Mouse (Mus musculus): ENCODE results near the gene Foxc1. TPM values are rescaled to one million over a fixed set of nuclear protein-coding genes. Genes with fewer than 3 reads are reported as not detected.

Gene Foxc1
- polyA plus RNA-seq, 1 experiment from 2014 or later: 0.23 TPM

- Histone ChIP-seq H3K4me3 (replicated peaks) (peak overlapping the region; percentile 14; the same call in 1 of the 2 replicates), H3K36me3 (no peaks in the 10 kb centered on the region), H3K27ac (no peak overlapping the region), H3K4me2 (replicated peaks) (peak overlapping the region; percentile 48), H3K9me3 (no peaks in the 10 kb centered on the region), H3K27me3 (replicated peaks) (peaks cover 18% of the 10 kb centered on the region), H3K4me1 (replicated peaks) (0 out of 2 replicates have a peak, but pooled peaks cover 3% of the 10 kb centered on the region), H3K9ac (0 out of 2 replicates have a peak overlapping the region, but pooled peaks have one; percentile 21)
- WGBS: 32% methylated on average over 6 of the region's 6 CpGs
- ATAC-seq: no peak
Observed at GRCm38 (mm10) chr13:31821050-31821449, 14.6 kb downstream of the Foxc1 start.

GRCm38 (mm10) chr13:31823316-31823715 lies 16.9 kb downstream of the Foxc1 start:
- no peaks in the 10 kb centered on the region for H3K9me3 ChIP-seq
- no peak overlapping the region for H3K4me2 ChIP-seq (replicated peaks)
- 0 out of 2 replicates have a peak, but pooled peaks cover 3% of the 10 kb centered on the region for H3K4me1 ChIP-seq (replicated peaks)
- no peak for ATAC-seq
- H3K36me3 ChIP-seq: no peaks in the 10 kb centered on the region
- H3K4me3 ChIP-seq (replicated peaks): no peak overlapping the region
- no peak overlapping the region for H3K9ac ChIP-seq
- H3K27me3 ChIP-seq (replicated peaks): peaks cover 8% of the 10 kb centered on the region
- H3K27ac ChIP-seq: no peak overlapping the region
- WGBS: 34% methylated on average over 5 of the region's 5 CpGs

- H3K4me1 ChIP-seq (replicated peaks): 0 out of 2 replicates have a peak, but pooled peaks cover 3% of the 10 kb centered on the region
- H3K4me2 ChIP-seq (replicated peaks): no peak overlapping the region
- H3K9me3 ChIP-seq: no peaks in the 10 kb centered on the region
- no peak overlapping the region for H3K4me3 ChIP-seq (replicated peaks)
- 92% methylated on average over 1 of the region's 1 CpGs for WGBS
- ATAC-seq: no peak
- no peak overlapping the region for H3K27ac ChIP-seq
- H3K36me3 ChIP-seq: no peaks in the 10 kb centered on the region
- H3K27me3 ChIP-seq (replicated peaks): no peaks in the 10 kb centered on the region
- H3K9ac ChIP-seq: no peak overlapping the region
Observed at GRCm38 (mm10) chr13:31825180-31825579, 18.7 kb downstream of the Foxc1 start.

- Histone ChIP-seq H3K4me3 (replicated peaks) (no peak overlapping the region), H3K9ac (no peak overlapping the region), H3K27ac (no peak overlapping the region), H3K4me2 (replicated peaks) (no peak overlapping the region), H3K4me1 (replicated peaks) (no peaks in the 10 kb centered on the region), H3K9me3 (no peaks in the 10 kb centered on the region), H3K36me3 (no peaks in the 10 kb centered on the region), H3K27me3 (replicated peaks) (no peaks in the 10 kb centered on the region)
- no peak for ATAC-seq
- 79% methylated on average over 5 of the region's 5 CpGs for WGBS
Observed at GRCm38 (mm10) chr13:31827160-31827559, 20.7 kb downstream of the Foxc1 start.

- H3K4me3 ChIP-seq (replicated peaks): no peak overlapping the region
- no peaks in the 10 kb centered on the region for H3K27me3 ChIP-seq (replicated peaks)
- H3K4me2 ChIP-seq (replicated peaks): no peak overlapping the region
- no peaks in the 10 kb centered on the region for H3K9me3 ChIP-seq
- no peak for ATAC-seq
- no peaks in the 10 kb centered on the region for H3K36me3 ChIP-seq
- H3K27ac ChIP-seq: no peak overlapping the region
- no peaks in the 10 kb centered on the region for H3K4me1 ChIP-seq (replicated peaks)
- 49% methylated on average over 3 of the region's 3 CpGs for WGBS
- H3K9ac ChIP-seq: no peak overlapping the region
Observed at GRCm38 (mm10) chr13:31827820-31828332, 21.4 kb downstream of the Foxc1 start.

GRCm38 (mm10) chr13:31828446-31828845 lies 22.0 kb downstream of the Foxc1 start:
- Histone ChIP-seq H3K4me3 (replicated peaks) (no peak overlapping the region), H3K9ac (no peak overlapping the region), H3K4me2 (replicated peaks) (no peak overlapping the region), H3K9me3 (no peaks in the 10 kb centered on the region), H3K27ac (no peak overlapping the region), H3K4me1 (replicated peaks) (no peaks in the 10 kb centered on the region), H3K27me3 (replicated peaks) (no peaks in the 10 kb centered on the region), H3K36me3 (no peaks in the 10 kb centered on the region)
- 82% methylated on average over 4 of the region's 4 CpGs for WGBS
- ATAC-seq: no peak

- no peaks in the 10 kb centered on the region for H3K36me3 ChIP-seq
- no peak overlapping the region for H3K9ac ChIP-seq
- H3K4me3 ChIP-seq (replicated peaks): no peak overlapping the region
- WGBS: 51% methylated on average over 9 of the region's 9 CpGs
- no peak for ATAC-seq
- H3K4me2 ChIP-seq (replicated peaks): no peak overlapping the region
- no peak overlapping the region for H3K27ac ChIP-seq
- no peaks in the 10 kb centered on the region for H3K9me3 ChIP-seq
- no peaks in the 10 kb centered on the region for H3K4me1 ChIP-seq (replicated peaks)
- no peaks in the 10 kb centered on the region for H3K27me3 ChIP-seq (replicated peaks)
Observed at GRCm38 (mm10) chr13:31830332-31830731, 23.9 kb downstream of the Foxc1 start.

GRCm38 (mm10) chr13:31835802-31836201 lies 29.4 kb downstream of the Foxc1 start:
- Histone ChIP-seq H3K9me3 (no peaks in the 10 kb centered on the region), H3K4me2 (replicated peaks) (no peak overlapping the region), H3K4me3 (replicated peaks) (no peak overlapping the region), H3K36me3 (no peaks in the 10 kb centered on the region), H3K27ac (no peak overlapping the region), H3K9ac (no peak overlapping the region), H3K27me3 (replicated peaks) (no peaks in the 10 kb centered on the region), H3K4me1 (replicated peaks) (no peaks in the 10 kb centered on the region)
- 66% methylated on average over 4 of the region's 4 CpGs for WGBS
- ATAC-seq: no peak

GRCm38 (mm10) chr13:31849258-31849971 lies 43.0 kb downstream of the Foxc1 start:
- H3K4me2 ChIP-seq (replicated peaks): no peak overlapping the region
- H3K4me3 ChIP-seq (replicated peaks): no peak overlapping the region
- H3K4me1 ChIP-seq (replicated peaks): no peaks in the 10 kb centered on the region
- no peak overlapping the region for H3K9ac ChIP-seq
- no peak overlapping the region for H3K27ac ChIP-seq
- no peaks in the 10 kb centered on the region for H3K36me3 ChIP-seq
- 34% methylated on average over 5 of the region's 5 CpGs for WGBS
- ATAC-seq: no peak
- H3K27me3 ChIP-seq (replicated peaks): no peaks in the 10 kb centered on the region
- no peaks in the 10 kb centered on the region for H3K9me3 ChIP-seq

- Histone ChIP-seq H3K9me3 (no peaks in the 10 kb centered on the region), H3K4me1 (replicated peaks) (no peaks in the 10 kb centered on the region), H3K36me3 (no peaks in the 10 kb centered on the region), H3K4me3 (replicated peaks) (no peak overlapping the region), H3K27me3 (replicated peaks) (no peaks in the 10 kb centered on the region), H3K27ac (no peak overlapping the region), H3K4me2 (replicated peaks) (no peak overlapping the region), H3K9ac (no peak overlapping the region)
- WGBS: 64% methylated on average over 2 of the region's 2 CpGs
- no peak for ATAC-seq
Observed at GRCm38 (mm10) chr13:31853564-31853963, 47.1 kb downstream of the Foxc1 start.

GRCm38 (mm10) chr13:31854000-31854399 lies 47.6 kb downstream of the Foxc1 start:
- Histone ChIP-seq H3K4me2 (replicated peaks) (no peak overlapping the region), H3K9me3 (no peaks in the 10 kb centered on the region), H3K4me3 (replicated peaks) (no peak overlapping the region), H3K27me3 (replicated peaks) (no peaks in the 10 kb centered on the region), H3K27ac (no peak overlapping the region), H3K4me1 (replicated peaks) (no peaks in the 10 kb centered on the region), H3K36me3 (no peaks in the 10 kb centered on the region), H3K9ac (no peak overlapping the region)
- no peak for ATAC-seq
- WGBS: 64% methylated on average over 4 of the region's 4 CpGs

- H3K36me3 ChIP-seq: no peaks in the 10 kb centered on the region
- WGBS: 82% methylated on average over 5 of the region's 5 CpGs
Observed at GRCm38 (mm10) chr13:31860200-31860599, 53.8 kb downstream of the Foxc1 start.

More at GRCm38 (mm10) chr13:31860200-31860599, 53.8 kb downstream of the Foxc1 start:
- Histone ChIP-seq H3K27ac (no peak overlapping the region), H3K4me1 (replicated peaks) (no peaks in the 10 kb centered on the region), H3K4me3 (replicated peaks) (no peak overlapping the region), H3K4me2 (replicated peaks) (no peak overlapping the region), H3K9ac (no peak overlapping the region), H3K27me3 (replicated peaks) (no peaks in the 10 kb centered on the region), H3K9me3 (no peaks in the 10 kb centered on the region)
- no peak for ATAC-seq
